Mouse (Mus musculus): ENCODE results near the gene Bhlhb9. TPM values are rescaled to one million over a fixed set of nuclear protein-coding genes. Genes with fewer than 3 reads are reported as not detected.
A peak's percentile ranks its signal among the peaks of the same experiment; 100 is the strongest.
"Not testable (repeated sequence)": the region's sequence is repeated elsewhere in the genome, so short reads cannot be mapped to it uniquely, and the experiment has no call there.

Gene Bhlhb9
- polyA plus RNA-seq, 1 experiment from 2014 or later = 49.3 TPM

DNA sequence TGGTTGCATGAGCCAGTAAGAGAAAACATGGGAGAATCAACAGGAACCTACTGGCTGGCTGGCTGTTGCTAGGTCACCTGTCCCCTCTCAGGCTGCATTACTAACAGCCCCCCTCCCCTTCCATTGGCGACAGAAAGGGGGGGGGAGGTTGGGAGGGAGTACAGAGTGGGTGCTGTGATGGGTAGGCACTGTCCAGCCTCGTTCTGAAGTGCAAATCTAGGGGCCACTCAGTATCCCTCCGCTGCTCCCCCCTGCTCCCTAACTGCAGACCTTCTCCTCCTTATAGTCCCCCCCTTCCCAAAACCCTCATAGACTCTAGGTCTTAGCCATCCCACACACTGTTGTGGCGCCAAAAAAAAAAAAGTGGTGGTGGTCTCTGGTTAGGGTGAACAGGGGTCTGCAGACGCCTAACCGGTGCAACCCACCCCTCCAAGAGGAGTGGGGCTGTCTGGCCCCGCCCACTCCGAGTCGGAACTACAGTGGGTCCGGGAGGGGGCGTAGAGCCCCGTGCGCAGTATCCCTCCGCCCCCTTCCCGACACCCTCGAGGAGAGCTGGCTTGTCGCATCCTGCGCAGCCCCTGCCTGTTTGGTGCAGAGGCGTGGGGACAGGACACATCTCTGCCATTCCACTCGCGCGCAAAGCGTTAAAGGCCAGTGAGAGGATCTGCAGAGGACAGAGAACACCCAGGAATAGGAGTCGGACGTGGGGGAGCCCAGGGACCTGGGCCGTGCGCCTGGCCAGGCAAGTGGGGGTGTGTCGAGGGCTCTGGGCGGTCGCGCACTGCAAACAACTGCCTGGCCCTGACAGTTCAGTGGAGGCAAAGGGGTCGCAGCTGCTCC is 41.3 kb downstream of the Bhlhb9 start, which contains the start of gene Gprasp2:
Gene Gprasp2, plus strand, starts transcription at position 514 of the 840 bp plus-strand sequence.
- H3K27me3 ChIP-seq (ENCODE audit: poor library complexity, severe bottlenecking) = peaks cover 25% of the 10 kb centered on the region
- 25% methylated on average over 31 of the region's 32 CpGs for WGBS
- not testable (repeated sequence) for H3K9me3 ChIP-seq; H3K36me3 ChIP-seq (replicated peaks); H3K4me1 ChIP-seq
- H3K27ac ChIP-seq = peak within 1 kb of the TSS; percentile 67
- peak within 1 kb of the TSS; percentile 59 for H3K4me3 ChIP-seq
- DNase-seq (ENCODE audit: extremely low spot score, low spot score) = peak; percentile 34

DNA sequence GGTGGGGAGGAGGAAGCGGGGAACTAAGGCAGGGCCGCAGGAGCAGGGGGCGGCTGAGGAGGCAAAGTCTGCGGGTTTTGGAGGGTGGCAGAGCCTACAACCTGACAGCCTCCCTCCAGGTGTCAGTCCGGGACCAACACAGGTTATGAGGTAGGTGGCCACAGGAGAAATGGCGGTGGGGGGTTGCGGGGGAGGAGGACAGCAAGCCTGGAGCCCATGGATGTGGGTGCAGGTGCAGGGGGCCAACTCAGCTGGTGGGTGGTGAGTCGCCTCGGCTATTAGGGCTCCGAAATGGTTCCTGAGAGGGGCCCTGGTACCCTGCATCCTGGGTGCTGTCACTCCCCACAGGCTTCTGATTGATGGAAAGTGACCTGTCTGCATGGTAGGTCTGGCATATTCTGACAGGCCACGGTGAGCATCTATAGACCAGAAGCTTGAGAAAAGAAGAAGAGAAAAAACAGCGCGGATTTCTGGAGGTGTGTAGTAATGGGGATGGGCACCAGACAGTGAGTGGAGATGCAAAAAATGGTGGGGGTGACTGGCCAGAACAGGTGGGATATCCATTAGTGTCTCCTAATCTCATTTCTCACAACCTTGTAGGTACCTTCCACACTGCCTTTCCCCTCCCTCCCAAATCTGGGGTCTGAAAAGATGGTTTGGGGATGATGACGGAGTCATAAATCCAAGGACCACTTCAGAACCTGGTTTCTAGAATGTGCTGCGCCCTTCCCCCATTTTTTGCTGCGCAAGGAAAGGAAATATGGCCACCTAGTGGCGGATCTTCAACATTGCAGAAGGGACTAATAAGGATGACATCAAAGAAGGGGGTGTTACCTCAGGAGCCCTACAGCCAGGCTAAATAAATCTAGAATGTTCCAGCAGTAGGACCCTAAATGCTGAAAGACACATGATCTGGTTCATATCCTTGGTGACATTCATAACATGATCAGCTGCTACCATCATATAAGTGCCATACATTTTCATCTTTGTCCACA is 42.3 kb downstream of the Bhlhb9 start:
- H3K9me3 ChIP-seq; H3K4me1 ChIP-seq; DNase-seq (ENCODE audit: extremely low spot score, low spot score); H3K36me3 ChIP-seq (replicated peaks): not testable (repeated sequence)
- H3K27ac ChIP-seq = peak overlapping the region; percentile 60; the same call in 1 of the 2 replicates
- H3K4me3 ChIP-seq = peak overlapping the region; percentile 59
- H3K27me3 ChIP-seq (ENCODE audit: poor library complexity, severe bottlenecking) = peaks cover 25% of the 10 kb centered on the region
- WGBS = 19% methylated on average over 16 of the region's 17 CpGs

DNA sequence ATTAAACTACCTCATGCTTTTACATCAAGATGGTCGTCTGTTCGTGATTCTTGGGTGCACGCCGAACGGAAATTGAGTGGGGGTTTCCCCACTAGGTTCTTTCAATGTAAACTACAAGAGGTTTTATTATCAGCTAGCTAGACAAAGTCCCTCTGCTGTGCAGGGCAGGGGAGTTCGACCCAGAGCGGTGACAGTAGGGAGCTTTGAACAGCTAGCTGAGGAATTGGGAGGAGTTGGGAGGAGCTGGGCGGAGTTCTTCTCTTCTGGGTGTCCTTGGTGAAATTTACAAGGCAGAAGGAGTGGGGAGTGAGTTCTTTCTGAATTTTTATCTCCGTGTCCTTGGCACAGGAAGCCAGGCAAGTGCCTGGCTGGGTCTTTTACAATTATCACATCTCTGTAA is 69.4 kb downstream of the Bhlhb9 start:
- not testable (repeated sequence) for H3K9me3 ChIP-seq; H3K4me1 ChIP-seq; H3K36me3 ChIP-seq (replicated peaks); H3K27ac ChIP-seq; DNase-seq (ENCODE audit: extremely low spot score, low spot score); H3K27me3 ChIP-seq (ENCODE audit: poor library complexity, severe bottlenecking); H3K4me3 ChIP-seq
- 85% methylated on average over 9 of the region's 9 CpGs for WGBS

DNA sequence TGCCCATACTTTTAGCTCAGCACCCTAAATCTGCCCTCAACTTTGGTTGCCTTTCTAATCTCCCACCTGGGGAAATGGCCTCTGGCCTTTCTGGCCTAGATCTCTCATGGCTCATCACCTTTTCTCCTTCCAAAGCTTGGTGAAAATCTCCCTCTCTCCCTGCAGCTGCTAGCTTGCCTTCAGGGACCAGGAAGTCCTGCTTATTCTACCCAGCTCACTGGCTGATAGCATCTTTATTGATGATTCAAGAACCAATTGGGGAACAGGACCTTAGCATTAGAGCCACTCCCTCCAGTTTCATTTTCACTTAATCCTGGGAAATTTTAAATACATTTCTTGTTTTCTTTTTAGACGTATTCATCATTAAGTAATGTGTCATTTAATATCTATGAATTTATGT is 79.3 kb downstream of the Bhlhb9 start:
- WGBS = 76% methylated on average over 1 of the region's 1 CpGs
- no peaks in the 10 kb centered on the region for H3K36me3 ChIP-seq (replicated peaks)
- no peaks in the 10 kb centered on the region for H3K9me3 ChIP-seq
- H3K27ac ChIP-seq = no peak overlapping the region
- no peaks in the 10 kb centered on the region; the same call in 1 of the 2 replicates for H3K27me3 ChIP-seq (ENCODE audit: poor library complexity, severe bottlenecking)
- DNase-seq (ENCODE audit: extremely low spot score, low spot score) = no peak
- no peak overlapping the region for H3K4me3 ChIP-seq
- no peaks in the 10 kb centered on the region for H3K4me1 ChIP-seq

DNA sequence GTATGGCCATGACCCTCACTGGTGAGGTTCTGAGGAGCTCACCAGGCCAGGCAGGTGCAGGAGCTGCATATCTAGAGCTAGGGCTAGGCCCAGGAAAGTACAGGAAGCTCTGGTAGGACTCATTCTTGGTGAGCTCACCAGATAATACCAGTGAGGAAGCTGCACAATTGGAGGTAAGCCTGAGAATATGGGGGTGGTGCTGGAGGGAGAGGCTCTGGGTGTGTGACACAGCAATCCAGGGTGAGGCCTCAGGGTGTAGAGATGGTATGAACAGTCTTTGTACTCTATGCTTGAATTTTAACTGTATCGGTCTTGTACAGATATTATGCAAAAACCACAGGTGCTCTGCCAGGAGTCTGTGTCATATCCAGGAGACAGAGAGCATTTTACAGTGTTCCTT is 82.2 kb downstream of the Bhlhb9 start:
- H3K4me1 ChIP-seq = no peaks in the 10 kb centered on the region
- no peaks in the 10 kb centered on the region; the same call in 1 of the 2 replicates for H3K27me3 ChIP-seq (ENCODE audit: poor library complexity, severe bottlenecking)
- no peaks in the 10 kb centered on the region for H3K9me3 ChIP-seq
- no peak overlapping the region for H3K27ac ChIP-seq
- 100% methylated on average over 1 of the region's 1 CpGs for WGBS
- H3K36me3 ChIP-seq (replicated peaks) = no peaks in the 10 kb centered on the region
- no peak for DNase-seq (ENCODE audit: extremely low spot score, low spot score)
- H3K4me3 ChIP-seq = no peak overlapping the region

DNA sequence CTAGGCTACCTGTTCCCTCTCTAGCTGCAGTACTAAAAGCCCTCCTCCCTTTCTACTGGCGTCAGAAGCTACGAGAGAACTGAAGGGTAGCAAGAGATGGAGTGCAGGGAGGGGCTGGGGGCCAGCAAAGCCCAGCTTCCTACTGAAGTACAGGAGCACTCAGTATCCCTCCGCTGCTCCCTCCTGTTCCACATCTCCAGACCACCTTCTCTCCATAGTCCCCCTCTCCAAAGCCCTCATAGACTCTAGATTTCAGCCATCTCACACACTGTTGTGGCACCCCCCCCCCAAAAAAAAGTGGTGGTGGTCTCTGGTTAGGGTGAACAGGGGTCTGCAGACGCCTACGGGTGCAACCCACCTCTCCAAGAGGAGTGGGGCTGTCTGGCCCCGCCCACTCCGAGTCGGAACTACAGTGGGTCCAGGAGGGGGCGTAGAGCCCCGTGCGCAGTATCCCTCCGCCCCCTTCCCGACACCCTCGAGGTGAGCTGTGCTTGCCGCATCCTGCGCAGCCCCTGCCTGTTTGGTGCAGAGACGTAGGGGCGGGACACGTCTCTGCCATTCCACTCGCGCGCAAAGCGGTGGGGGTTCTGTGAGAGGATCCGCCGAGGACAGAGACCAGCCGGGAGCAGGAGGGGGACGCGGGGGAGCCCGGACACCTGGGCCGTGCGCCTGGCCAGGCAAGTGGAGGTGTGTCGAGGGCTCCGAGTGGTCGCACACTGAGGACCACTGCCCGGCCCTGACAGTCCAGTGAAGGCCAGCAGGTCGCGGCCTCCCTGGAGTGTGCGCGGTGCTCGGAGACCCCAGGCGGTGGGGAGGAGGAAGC is 88.2 kb downstream of the Bhlhb9 start:
- H3K4me1 ChIP-seq = peaks cover 4% of the 10 kb centered on the region; the same call in 1 of the 2 replicates
- H3K36me3 ChIP-seq (replicated peaks) = peaks cover 31% of the 10 kb centered on the region
- peak; percentile 72 for DNase-seq (ENCODE audit: extremely low spot score, low spot score)
- H3K4me3 ChIP-seq = peak overlapping the region; percentile 69
- H3K27ac ChIP-seq = peak overlapping the region; percentile 89
- H3K9me3 ChIP-seq = no peaks in the 10 kb centered on the region
- peaks cover 17% of the 10 kb centered on the region for H3K27me3 ChIP-seq (ENCODE audit: poor library complexity, severe bottlenecking)
- WGBS = 15% methylated on average over 41 of the region's 41 CpGs

DNA sequence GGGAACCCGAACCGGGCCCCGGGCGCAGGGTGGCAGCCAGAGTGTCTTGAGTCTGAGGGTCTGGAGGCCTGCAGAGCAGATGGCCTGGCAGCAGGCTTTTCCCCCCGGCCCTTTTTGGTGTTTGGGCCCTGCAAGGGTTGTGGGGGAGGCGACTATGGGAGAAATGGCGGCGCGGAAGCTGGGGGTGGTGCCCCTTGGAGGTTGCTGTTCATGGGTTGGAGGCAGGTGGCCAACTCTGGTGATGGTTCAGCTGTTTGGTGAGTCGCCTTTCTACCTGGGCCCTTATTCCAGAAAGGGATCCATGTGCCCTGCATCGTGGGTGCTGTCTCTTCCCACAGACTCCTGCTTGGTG is 88.8 kb downstream of the Bhlhb9 start:
- peak overlapping the region; percentile 89 for H3K27ac ChIP-seq
- peaks cover 31% of the 10 kb centered on the region for H3K36me3 ChIP-seq (replicated peaks)
- H3K4me3 ChIP-seq = peak overlapping the region; percentile 69
- DNase-seq (ENCODE audit: extremely low spot score, low spot score) = peak; percentile 14
- peaks cover 17% of the 10 kb centered on the region for H3K27me3 ChIP-seq (ENCODE audit: poor library complexity, severe bottlenecking)
- 24% methylated on average over 11 of the region's 11 CpGs for WGBS
- no peaks in the 10 kb centered on the region for H3K9me3 ChIP-seq
- peaks cover 4% of the 10 kb centered on the region; the same call in 1 of the 2 replicates for H3K4me1 ChIP-seq

DNA sequence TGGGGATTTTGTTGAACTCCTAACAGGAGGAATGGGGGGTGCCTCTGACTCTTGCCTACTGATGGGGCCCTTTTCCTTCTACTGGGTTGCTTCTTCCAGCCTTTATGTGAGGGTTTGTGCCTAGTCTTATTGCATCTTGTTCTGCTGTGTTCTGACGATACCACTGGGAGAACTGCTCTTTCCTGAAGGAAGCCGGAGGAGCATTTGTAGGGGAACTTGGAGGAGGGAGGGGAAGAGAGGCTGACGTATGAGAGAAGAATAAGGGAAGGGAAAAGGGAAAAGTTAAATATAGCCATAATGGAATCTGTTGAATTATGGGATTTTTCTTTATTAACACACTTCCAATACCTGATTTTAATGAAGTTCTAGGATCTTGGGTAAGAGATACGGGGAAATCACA is 119.2 kb downstream of the Bhlhb9 start:
- Histone ChIP-seq H3K27me3 (ENCODE audit: poor library complexity, severe bottlenecking) (peaks cover 25% of the 10 kb centered on the region), H3K36me3 (replicated peaks) (no peaks in the 10 kb centered on the region), H3K9me3 (no peaks in the 10 kb centered on the region), H3K4me3 (no peak overlapping the region), H3K4me1 (no peaks in the 10 kb centered on the region), H3K27ac (no peak overlapping the region)
- no peak for DNase-seq (ENCODE audit: extremely low spot score, low spot score)
- WGBS = 89% methylated on average over 4 of the region's 4 CpGs

DNA sequence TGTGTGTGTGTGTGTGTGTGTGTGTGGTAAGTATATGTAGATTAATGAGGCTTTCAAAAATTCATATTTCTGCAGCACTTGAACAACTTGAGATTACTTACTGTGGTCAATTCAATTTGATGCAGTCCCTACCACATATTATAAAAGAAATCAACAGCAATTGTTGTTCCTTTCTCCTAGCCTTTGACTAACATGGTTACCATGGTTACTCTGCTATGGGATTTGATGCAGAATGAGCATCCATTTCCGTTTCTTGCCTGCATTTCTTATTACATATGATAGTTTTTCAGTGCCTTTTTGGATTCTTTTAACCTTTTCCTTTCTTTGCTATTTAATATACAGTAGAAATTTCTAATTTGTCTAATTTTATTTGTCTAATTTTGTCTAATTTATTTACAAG is 119.7 kb downstream of the Bhlhb9 start:
- no peak for DNase-seq (ENCODE audit: extremely low spot score, low spot score)
- WGBS = 79% methylated on average over 1 of the region's 1 CpGs
- H3K4me3 ChIP-seq = no peak overlapping the region
- H3K9me3 ChIP-seq = no peaks in the 10 kb centered on the region
- peaks cover 25% of the 10 kb centered on the region for H3K27me3 ChIP-seq (ENCODE audit: poor library complexity, severe bottlenecking)
- H3K36me3 ChIP-seq (replicated peaks) = no peaks in the 10 kb centered on the region
- no peak overlapping the region for H3K27ac ChIP-seq
- no peaks in the 10 kb centered on the region for H3K4me1 ChIP-seq

DNA sequence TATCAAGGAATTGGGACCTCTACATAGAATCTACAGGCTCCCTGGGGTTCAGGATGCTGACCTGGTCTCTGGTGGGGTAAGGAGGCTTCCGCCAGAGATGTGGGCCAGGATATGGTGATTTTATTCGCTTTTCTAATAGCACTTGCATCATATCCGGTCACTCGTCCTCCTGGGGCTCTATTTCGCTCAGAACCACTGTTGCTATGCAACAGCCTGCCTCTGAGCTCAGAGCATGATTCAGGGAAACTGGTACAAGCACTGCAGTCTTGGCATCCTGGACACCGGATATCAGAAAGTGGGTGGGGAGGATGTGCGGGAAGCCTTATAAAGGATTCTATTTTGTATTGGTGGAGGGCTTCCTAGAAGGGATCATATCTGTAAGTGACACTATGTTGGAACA is 124.8 kb downstream of the Bhlhb9 start:
- DNase-seq (ENCODE audit: extremely low spot score, low spot score) = no peak
- no peaks in the 10 kb centered on the region for H3K4me1 ChIP-seq
- H3K9me3 ChIP-seq = no peaks in the 10 kb centered on the region
- WGBS = 92% methylated on average over 7 of the region's 7 CpGs
- H3K36me3 ChIP-seq (replicated peaks) = no peaks in the 10 kb centered on the region
- H3K4me3 ChIP-seq = no peak overlapping the region
- H3K27me3 ChIP-seq (ENCODE audit: poor library complexity, severe bottlenecking) = peaks cover 11% of the 10 kb centered on the region
- H3K27ac ChIP-seq = no peak overlapping the region

DNA sequence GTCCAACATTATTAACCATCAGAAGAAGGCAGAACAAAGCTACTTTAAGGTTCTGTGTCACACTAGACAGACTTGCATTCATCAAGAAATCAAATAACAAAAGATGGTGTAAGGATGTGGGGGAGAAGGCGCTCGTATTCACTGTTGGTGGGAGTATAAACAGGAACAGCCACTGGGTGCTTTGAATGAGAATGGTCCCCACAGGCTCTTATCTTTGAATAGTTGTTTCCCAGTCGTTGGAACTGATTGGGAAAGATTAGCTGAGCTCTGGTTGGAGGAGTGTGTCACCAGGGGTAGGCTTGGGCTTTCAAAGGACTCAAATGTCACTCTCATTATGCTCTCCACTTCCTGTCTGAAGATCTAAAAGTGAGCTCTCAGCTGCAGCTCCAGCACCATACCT is 128.5 kb downstream of the Bhlhb9 start:
- Histone ChIP-seq H3K27me3 (ENCODE audit: poor library complexity, severe bottlenecking) (peaks cover 11% of the 10 kb centered on the region; the same call in 1 of the 2 replicates), H3K36me3 (replicated peaks) (no peaks in the 10 kb centered on the region)
- 42% methylated on average over 3 of the region's 3 CpGs for WGBS

DNA sequence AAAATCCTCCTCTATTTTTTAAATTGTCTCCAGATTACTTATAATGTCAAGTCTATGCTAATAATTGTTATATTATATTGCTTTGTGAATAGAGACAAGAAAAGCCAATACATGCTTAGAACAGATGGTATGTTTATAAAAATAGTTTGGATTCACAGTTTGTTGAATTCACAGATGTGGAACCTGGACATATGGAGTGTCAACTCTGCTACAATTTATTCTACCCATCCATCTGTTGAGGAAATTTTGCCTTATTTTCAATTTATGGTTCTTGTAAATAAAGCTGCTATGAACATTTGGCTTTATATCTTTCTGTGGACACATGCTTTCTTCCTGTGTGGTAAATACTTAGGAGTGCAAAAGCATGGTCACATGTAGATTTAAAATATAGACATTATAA is 131.2 kb downstream of the Bhlhb9 start:
- no peaks in the 10 kb centered on the region for H3K9me3 ChIP-seq
- no peak overlapping the region for H3K27ac ChIP-seq
- no peaks in the 10 kb centered on the region for H3K36me3 ChIP-seq (replicated peaks)
- no peak overlapping the region for H3K4me3 ChIP-seq
- 0 out of 2 replicates have a peak, but pooled peaks cover 6% of the 10 kb centered on the region for H3K27me3 ChIP-seq (ENCODE audit: poor library complexity, severe bottlenecking)
- DNase-seq (ENCODE audit: extremely low spot score, low spot score) = no peak
- no peaks in the 10 kb centered on the region for H3K4me1 ChIP-seq

More for the DNA sequence above, 128.5 kb downstream of the Bhlhb9 start:
- H3K9me3 ChIP-seq = no peaks in the 10 kb centered on the region
- no peak overlapping the region for H3K27ac ChIP-seq
- DNase-seq (ENCODE audit: extremely low spot score, low spot score) = no peak
- no peaks in the 10 kb centered on the region for H3K4me1 ChIP-seq
- no peak overlapping the region for H3K4me3 ChIP-seq

All from forebrain, embryonic 10.5 days (tissue).